Mouse (Mus musculus): ENCODE results near the gene Lrrc72. TPM values are rescaled to one million over a fixed set of nuclear protein-coding genes. Genes with fewer than 3 reads are reported as not detected.
A peak's percentile ranks its signal among the peaks of the same experiment; 100 is the strongest.

The Lrrc72 gene
- polyA plus RNA-seq, 1 experiment from 2014 or later, result not detected

DNA sequence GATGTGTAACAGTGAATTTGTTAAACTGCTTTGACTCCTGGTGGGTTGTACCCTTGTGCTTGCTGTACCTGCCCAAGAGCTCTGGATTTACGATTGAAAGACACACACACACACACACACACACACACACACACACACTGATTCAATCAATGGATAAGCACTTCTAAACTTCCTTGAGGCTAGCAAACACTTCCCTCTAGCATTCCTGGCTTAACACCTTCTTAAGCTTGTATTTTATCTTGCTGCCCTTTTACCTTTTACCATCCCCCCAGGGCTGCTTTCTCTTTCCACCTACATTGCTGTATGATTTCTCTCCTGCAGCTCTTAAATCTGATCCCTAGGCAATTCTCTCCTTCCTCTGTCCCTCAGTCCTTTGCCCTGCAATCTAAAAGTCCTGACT lies 87.9 kb downstream of the Lrrc72 start:
- Histone ChIP-seq H3K4me2 (ENCODE audit: low read depth, low read length) (no peak overlapping the region), H3K4me3 (replicated peaks; ENCODE audit: low read length) (no peak overlapping the region), H3K27me3 (ENCODE audit: control insufficient read depth, insufficient read depth, low read length) (no peaks in the 10 kb centered on the region), H3K4me1 (ENCODE audit: control insufficient read depth, insufficient read depth, low read length) (peaks cover 10% of the 10 kb centered on the region; the same call in 1 of the 2 replicates), H3K9ac (ENCODE audit: low read length) (no peak overlapping the region), H3K9me3 (replicated peaks; ENCODE audit: control insufficient read depth, low read length) (no peaks in the 10 kb centered on the region), H3K36me3 (ENCODE audit: control insufficient read depth, insufficient read depth, low read length) (no peaks in the 10 kb centered on the region), H3K27ac (ENCODE audit: low read length) (peak overlapping the region; percentile 33; the same call in 1 of the 2 replicates)
- WGBS, result 70% methylated on average over 1 of the region's 1 CpGs
- peak; percentile 62; the same call in 1 of the 2 replicates for ATAC-seq (ENCODE audit: insufficient read depth, low FRiP score)

- Histone ChIP-seq H3K9me3 (replicated peaks; ENCODE audit: control insufficient read depth, low read length) (no peaks in the 10 kb centered on the region), H3K36me3 (ENCODE audit: control insufficient read depth, insufficient read depth, low read length) (0 out of 2 replicates have a peak, but pooled peaks cover 2% of the 10 kb centered on the region), H3K27me3 (ENCODE audit: control insufficient read depth, insufficient read depth, low read length) (no peaks in the 10 kb centered on the region), H3K9ac (ENCODE audit: low read length) (no peak overlapping the region), H3K4me3 (replicated peaks; ENCODE audit: low read length) (no peak overlapping the region), H3K4me2 (ENCODE audit: low read depth, low read length) (no peak overlapping the region), H3K27ac (ENCODE audit: low read length) (no peak overlapping the region), H3K4me1 (ENCODE audit: control insufficient read depth, insufficient read depth, low read length) (peaks cover 10% of the 10 kb centered on the region; the same call in 1 of the 2 replicates)
- ATAC-seq (ENCODE audit: insufficient read depth, low FRiP score), result no peak
- 69% methylated on average over 7 of the region's 7 CpGs for WGBS
These were observed 88.9 kb downstream of the Lrrc72 start for GRCm38 (mm10) chr12:36164126-36164791.

Other genes with a start within 250 kb of the Lrrc72 start
- 127 and 130 TPM in 2 replicates for gene Tspan13, start 210.9 kb downstream of the Lrrc72 start, polyA plus RNA-seq (2015; fragmentation: Nextera tagmentation; extraction: Ambion mirVana)
- 40.8 and 44.3 TPM in 2 replicates for gene Ankmy2, start 96.3 kb downstream of the Lrrc72 start, polyA plus RNA-seq (2015; fragmentation: Nextera tagmentation; extraction: Ambion mirVana)
- gene Bzw2, start 95.3 kb downstream of the Lrrc72 start, polyA plus RNA-seq (2015; fragmentation: Nextera tagmentation; extraction: Ambion mirVana), result 175 and 181 TPM in 2 replicates
- 11.0 and 11.1 TPM in 2 replicates for gene Sostdc1, start 60.7 kb upstream of the Lrrc72 start, polyA plus RNA-seq (2015; fragmentation: Nextera tagmentation; extraction: Ambion mirVana)
- 8.2 and 10.4 TPM in 2 replicates for gene Ispd, start 128.1 kb upstream of the Lrrc72 start, polyA plus RNA-seq (2015; fragmentation: Nextera tagmentation; extraction: Ambion mirVana)
- 0.34 and 1.9 TPM in 2 replicates for gene D630036H23Rik, start 128.8 kb upstream of the Lrrc72 start, polyA plus RNA-seq (2015; fragmentation: Nextera tagmentation; extraction: Ambion mirVana)

All from stomach, embryonic 16.5 days (tissue).